Mouse (Mus musculus): ENCODE measurements around the gene Gm5089. TPM values are rescaled to one million over a fixed set of nuclear protein-coding genes. Genes with fewer than 3 reads are reported as not detected.

Gene Gm5089
- total and polyA plus RNA-seq, 3 experiments, result not detected

- Histone ChIP-seq H3K27me3 (ENCODE audit: control insufficient read depth in 1 of 2, insufficient read depth in 2 of 2, low read length in 2 of 2) (no peaks in the 10 kb centered on the region), H3K9me3 (replicated peaks; ENCODE audit: insufficient read depth, low read length) (no peaks in the 10 kb centered on the region), H3K4me1 (ENCODE audit: control insufficient read depth in 1 of 2, insufficient read depth in 2 of 2, low read length in 2 of 2) (peaks cover 8 to 11% of the 10 kb centered on the region in 2 experiments; a peak in 3 of 4 replicates), H3K27ac (ENCODE audit: control insufficient read depth, low read depth, low read length) (no peak overlapping the region), H3K9ac (ENCODE audit: control insufficient read depth, low read depth, low read length, poor library complexity, severe bottlenecking) (no peak overlapping the region), H3K79me2 (ENCODE audit: control insufficient read depth, insufficient read depth, low read length, poor library complexity) (no peaks in the 10 kb centered on the region), H3K36me3 (ENCODE audit: control insufficient read depth in 1 of 2, insufficient read depth in 2 of 2, low read length in 2 of 2) (peaks cover 0 to 9% of the 10 kb centered on the region in 2 experiments; a peak in 2 of 4 replicates), H3K4me3 (ENCODE audit: control insufficient read depth in 1 of 2, insufficient read depth in 1 of 2, low read depth in 2 of 2, low read length in 2 of 2) (no peak overlapping the region)
- DNase-seq (ENCODE audit: low read depth, low spot score), result no peak
- no peak for TF ChIP-seq TBP (IDR thresholded peaks at IDR 0.05; ENCODE audit: low read depth, low read length)
- no peak for TF ChIP-seq CTCF (IDR thresholded peaks at IDR 0.05 in 2 of 3, conservative IDR thresholded peaks at IDR 0.05 in 1 of 3; ENCODE audit: control insufficient read depth in 1 of 3, insufficient read depth in 1 of 3, low read depth in 2 of 3, low read length in 3 of 3, poor library complexity in 1 of 3, severe bottlenecking in 1 of 3)
- no peak for TF ChIP-seq CHD2 (IDR thresholded peaks at IDR 0.05; ENCODE audit: low read length)
- no peak for TF ChIP-seq RAD21 (IDR thresholded peaks at IDR 0.05; ENCODE audit: low read depth, low read length)
- no peak for TF ChIP-seq ZC3H11A (IDR thresholded peaks at IDR 0.05; ENCODE audit: low read depth, low read length)
- TF ChIP-seq ZNF384 (IDR thresholded peaks at IDR 0.05; ENCODE audit: low read depth, low read length), result no peak
- TF ChIP-seq POLR2AphosphoS5 (IDR thresholded peaks at IDR 0.05; ENCODE audit: borderline replicate concordance, low read depth, low read length), result no peak
- TF ChIP-seq NELFE (IDR thresholded peaks at IDR 0.05; ENCODE audit: low read depth, low read length), result no peak
- no peak for TF ChIP-seq USF1 (IDR thresholded peaks at IDR 0.05; ENCODE audit: low read depth, low read length)
- TF ChIP-seq EP300 (IDR thresholded peaks at IDR 0.05; ENCODE audit: low read depth in 1 of 2, low read length in 2 of 2), result no peak
- no peak for TF ChIP-seq MAX (IDR thresholded peaks at IDR 0.05; ENCODE audit: low read length)
- no peak for TF ChIP-seq RCOR1 (IDR thresholded peaks at IDR 0.05; ENCODE audit: low read depth, low read length)
- no peak for TF ChIP-seq TAL1 (IDR thresholded peaks at IDR 0.05; ENCODE audit: low read length)
- TF ChIP-seq SIN3A (IDR thresholded peaks at IDR 0.05; ENCODE audit: low read length), result no peak
- no peak for TF ChIP-seq TCF12 (IDR thresholded peaks at IDR 0.05; ENCODE audit: low read depth, low read length)
- no peak for TF ChIP-seq KAT2A (conservative IDR thresholded peaks at IDR 0.05; ENCODE audit: low read depth, low read length)
- TF ChIP-seq USF2 (IDR thresholded peaks at IDR 0.05; ENCODE audit: borderline replicate concordance in 1 of 2, insufficient read depth in 1 of 2, low read depth in 1 of 2, low read length in 2 of 2), result no peak
Measured at GRCm38 (mm10) chr14:122389684-122390370, 61.1 kb downstream of the Gm5089 start.

DNA sequence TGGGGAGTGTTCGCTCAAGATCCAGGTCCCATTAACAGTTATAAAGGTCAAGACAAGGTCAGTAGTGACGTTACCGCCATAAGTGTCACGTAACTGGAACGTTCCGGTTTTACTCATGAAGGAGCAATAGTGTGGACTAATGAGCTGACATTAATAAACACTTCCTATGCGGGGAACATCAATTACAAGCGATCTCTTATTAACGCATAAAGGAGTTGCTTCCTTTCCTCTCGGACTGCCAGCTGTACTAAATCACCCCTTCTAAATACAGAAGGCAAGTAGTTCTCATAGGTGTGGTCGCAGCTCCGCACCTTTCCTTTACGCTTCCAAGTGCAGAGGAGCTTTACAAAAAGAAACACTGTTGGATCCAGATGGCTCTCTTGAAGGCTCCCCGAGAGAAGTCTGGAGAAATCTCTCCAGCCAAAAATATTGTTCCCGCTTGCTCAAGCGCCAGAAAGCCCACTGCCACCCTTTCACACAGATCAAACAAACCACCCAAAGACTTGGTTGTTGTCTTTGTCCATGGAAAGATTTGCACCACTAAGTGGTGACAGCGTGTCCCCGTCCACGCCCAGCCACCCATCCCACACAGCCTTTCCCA is 62.4 kb downstream of the Gm5089 start:
- H3K36me3 ChIP-seq (ENCODE audit: control insufficient read depth in 1 of 2, insufficient read depth in 2 of 2, low read length in 2 of 2), result peaks cover 0 to 9% of the 10 kb centered on the region in 2 experiments; a peak in 2 of 4 replicates
- H3K27me3 ChIP-seq (ENCODE audit: control insufficient read depth in 1 of 2, insufficient read depth in 2 of 2, low read length in 2 of 2), result no peaks in the 10 kb centered on the region
- no peaks in the 10 kb centered on the region for H3K9me3 ChIP-seq (replicated peaks; ENCODE audit: insufficient read depth, low read length)
- TF ChIP-seq NRF1 (IDR thresholded peaks at IDR 0.05; ENCODE audit: insufficient read depth, low read depth, low read length, poor library complexity, severe bottlenecking), result no peak
- no peak for TF ChIP-seq ELF1 (IDR thresholded peaks at IDR 0.05; ENCODE audit: low read depth, low read length)
- no peak for TF ChIP-seq MAFK (IDR thresholded peaks at IDR 0.05; ENCODE audit: borderline replicate concordance, low read depth, low read length)
- TF ChIP-seq CHD1 (IDR thresholded peaks at IDR 0.05; ENCODE audit: low read depth, low read length), result no peak
- TF ChIP-seq MAZ (IDR thresholded peaks at IDR 0.05; ENCODE audit: low read depth, low read length), result no peak
- no peak overlapping the region for H3K27ac ChIP-seq (ENCODE audit: control insufficient read depth, low read depth, low read length)
- no peaks in the 10 kb centered on the region for H3K79me2 ChIP-seq (ENCODE audit: control insufficient read depth, insufficient read depth, low read length, poor library complexity)
- no peak for DNase-seq (ENCODE audit: low read depth, low spot score)
- H3K4me1 ChIP-seq (ENCODE audit: control insufficient read depth in 1 of 2, insufficient read depth in 2 of 2, low read length in 2 of 2), result peaks cover 8 to 11% of the 10 kb centered on the region in 2 experiments; a peak in 3 of 4 replicates
- H3K4me3 ChIP-seq (ENCODE audit: control insufficient read depth in 1 of 2, insufficient read depth in 1 of 2, low read depth in 2 of 2, low read length in 2 of 2), result no peak overlapping the region
- no peak overlapping the region for H3K9ac ChIP-seq (ENCODE audit: control insufficient read depth, low read depth, low read length, poor library complexity, severe bottlenecking)
